Mouse (Mus musculus) CH12.LX (cell line): ENCODE measurements at regions not wholly inside any gene's neighbourhood (a gene's known extent, or its start where the extent isn't known, plus 50 kb on each side); places are given as distances from the start of the nearest gene placed in this dataset.

Experiments used
- DNase-seq: peaks from one replicate; pipeline ENCODE4 v3.0.0-alpha.2; 2013; ENCODE audit errors: extremely low read depth
- H3K27ac ChIP-seq: 2 replicates; pipeline ENCODE4 v1.5.1; 2012; ENCODE audit warnings: low read depth, mild to moderate bottlenecking, control low read depth, moderate library complexity; ENCODE audit not compliant: insufficient read depth
- H3K27me3 ChIP-seq: replicated peaks from 2 replicates; pipeline ENCODE3; 2012; ENCODE audit warnings: inconsistent platforms
- H3K36me3 ChIP-seq, 2 experiments: replicated peaks in 1 of 2; 2 replicates each; pipeline versions ENCODE3 to v1.6.1; 2012; ENCODE audit warnings: inconsistent platforms in 1 of 2, low read length in 1 of 2, mild to moderate bottlenecking in 1 of 2, mixed read lengths in 1 of 2, moderate library complexity in 1 of 2; ENCODE audit not compliant: control insufficient read depth in 1 of 2, insufficient read depth in 1 of 2
- H3K4me1 ChIP-seq, 2 experiments: 2 replicates each; pipeline ENCODE4 v1.6.1; 2012; ENCODE audit warnings: inconsistent platforms in 1 of 2, moderate library complexity in 1 of 2; ENCODE audit not compliant: insufficient read depth in 2 of 2, control insufficient read depth in 1 of 2
- H3K4me2 ChIP-seq: 2 replicates; pipeline ENCODE4 v1.6.1; 2012; ENCODE audit warnings: low read depth, mild to moderate bottlenecking, control low read depth; ENCODE audit not compliant: poor library complexity, insufficient read depth, severe bottlenecking
- H3K4me3 ChIP-seq, 3 experiments: fragments of 150-350 bp in 1 of 3; sonication (generic) in 1 of 3; replicated peaks in 1 of 3; 2 replicates each; pipeline versions ENCODE3 to v1.5.1; 2011 to 2012; ENCODE audit warnings: low read depth in 2 of 3, low read length in 2 of 3, mild to moderate bottlenecking in 2 of 3, moderate library complexity in 2 of 3, control low read depth in 1 of 3, improper control_type of control experiment in 1 of 3, inconsistent platforms in 1 of 3, mixed read lengths in 1 of 3; ENCODE audit not compliant: poor library complexity in 1 of 3
- H3K79me2 ChIP-seq: replicated peaks from 2 replicates; pipeline ENCODE4 v1.6.1; 2012; ENCODE audit warnings: mild to moderate bottlenecking, moderate library complexity; ENCODE audit not compliant: control insufficient read depth, poor library complexity, insufficient read depth, severe bottlenecking; ENCODE audit errors: extremely low read depth
- H3K9ac ChIP-seq: 2 replicates; pipeline ENCODE4 v1.6.1; 2012; ENCODE audit warnings: low read depth, mild to moderate bottlenecking, control low read depth, moderate library complexity; ENCODE audit not compliant: insufficient read depth
- H3K9me3 ChIP-seq: replicated peaks from 2 replicates; pipeline ENCODE3; 2012; ENCODE audit warnings: low read length, inconsistent platforms, mixed read lengths
- BHLHE40 ChIP-seq: IDR thresholded peaks from 2 replicates; pipeline ENCODE4 v1.6.1; 2011; ENCODE audit warnings: mild to moderate bottlenecking, low read depth, low read length, improper control_type of control experiment
- CHD1 ChIP-seq: IDR thresholded peaks from 2 replicates; pipeline ENCODE4 v1.6.1; 2012; ENCODE audit warnings: low read depth, low read length, improper control_type of control experiment, inconsistent platforms
- E2F4 ChIP-seq: IDR thresholded peaks from 2 replicates; pipeline ENCODE4 v1.6.1; 2011; ENCODE audit warnings: low read depth, low read length, improper control_type of control experiment; ENCODE audit not compliant: insufficient replicate concordance
- ELF1 ChIP-seq: IDR thresholded peaks from 2 replicates; pipeline ENCODE4 v1.6.1; 2014; ENCODE audit warnings: low read depth, mild to moderate bottlenecking, inconsistent platforms, low read length, improper control_type of control experiment
- EP300 ChIP-seq: IDR thresholded peaks from 2 replicates; pipeline ENCODE4 v1.6.1; 2011; ENCODE audit warnings: low read length, improper control_type of control experiment
- GABPA ChIP-seq: IDR thresholded peaks from 2 replicates; pipeline ENCODE4 v1.6.1; 2012; ENCODE audit warnings: low read depth, low read length, improper control_type of control experiment, inconsistent platforms; ENCODE audit not compliant: insufficient replicate concordance
- HCFC1 ChIP-seq: IDR thresholded peaks from 2 replicates; pipeline ENCODE4 v1.6.1; 2012; ENCODE audit warnings: low read depth, mild to moderate bottlenecking, inconsistent platforms, low read length, improper control_type of control experiment
- IRF4 ChIP-seq: IDR thresholded peaks from 2 replicates; pipeline ENCODE4 v1.6.1; 2014; ENCODE audit warnings: low read depth, mild to moderate bottlenecking, inconsistent platforms, low read length, improper control_type of control experiment
- JUND ChIP-seq: conservative IDR thresholded peaks from 2 replicates; pipeline ENCODE4 v1.6.1; 2011; ENCODE audit warnings: low read depth, low read length, improper control_type of control experiment
- MAFK ChIP-seq: IDR thresholded peaks from 2 replicates; pipeline ENCODE4 v1.6.1; 2011; ENCODE audit warnings: low read length, improper control_type of control experiment; ENCODE audit not compliant: insufficient replicate concordance
- MAZ ChIP-seq: IDR thresholded peaks from 2 replicates; pipeline ENCODE4 v1.6.1; 2012; ENCODE audit warnings: low read depth, mild to moderate bottlenecking, inconsistent platforms, low read length, improper control_type of control experiment, moderate library complexity
- MEF2A ChIP-seq: IDR thresholded peaks from 2 replicates; pipeline ENCODE4 v1.6.1; 2014; ENCODE audit warnings: low read depth, mild to moderate bottlenecking, inconsistent platforms, low read length, improper control_type of control experiment, borderline replicate concordance
- MYC ChIP-seq: IDR thresholded peaks from 2 replicates; pipeline ENCODE4 v1.6.1; 2011; ENCODE audit warnings: low read depth, mild to moderate bottlenecking, improper control_type of control experiment, low read length
- NRF1 ChIP-seq: IDR thresholded peaks from 2 replicates; pipeline ENCODE4 v1.6.1; 2014; ENCODE audit warnings: low read depth, mild to moderate bottlenecking, inconsistent platforms, low read length, improper control_type of control experiment, moderate library complexity
- RAD21 ChIP-seq: IDR thresholded peaks from 2 replicates; pipeline ENCODE4 v1.6.1; 2011; ENCODE audit warnings: low read depth, mild to moderate bottlenecking, low read length, improper control_type of control experiment, moderate library complexity
- SIN3A ChIP-seq: IDR thresholded peaks from 2 replicates; pipeline ENCODE4 v1.6.1; 2012; ENCODE audit warnings: low read length, improper control_type of control experiment, inconsistent platforms
- TBP ChIP-seq: conservative IDR thresholded peaks from 2 replicates; pipeline ENCODE4 v1.6.1; 2011; ENCODE audit warnings: low read depth, low read length, improper control_type of control experiment
- USF1 ChIP-seq: IDR thresholded peaks from 2 replicates; pipeline ENCODE4 v1.6.1; 2014; ENCODE audit warnings: low read depth, mild to moderate bottlenecking, inconsistent platforms, low read length, improper control_type of control experiment
- USF2 ChIP-seq: conservative IDR thresholded peaks from 2 replicates; pipeline ENCODE4 v1.6.1; 2011; ENCODE audit warnings: low read depth, low read length, improper control_type of control experiment
- dilution Hi-C: fragments of 300-500 bp; cut with MboI; formaldehyde crosslinking; loops from 2 replicates; pipeline ENCODE4 v1.14.3; 2020; ENCODE audit warnings: low sequenced_read_pairs; ENCODE audit not compliant: extremely low pct_unique_long_range_greater_than_20kb, extremely low pct_ligation_motif_present
- in situ Hi-C: fragments of 300-500 bp; cut with MboI; formaldehyde crosslinking; loops from 3 replicates; pipeline ENCODE4 v1.14.3; 2019; ENCODE audit warnings: low sequenced_read_pairs, low pct_ligation_motif_present, low pct_unique_long_range_greater_than_20kb, mixed read lengths

DNA sequence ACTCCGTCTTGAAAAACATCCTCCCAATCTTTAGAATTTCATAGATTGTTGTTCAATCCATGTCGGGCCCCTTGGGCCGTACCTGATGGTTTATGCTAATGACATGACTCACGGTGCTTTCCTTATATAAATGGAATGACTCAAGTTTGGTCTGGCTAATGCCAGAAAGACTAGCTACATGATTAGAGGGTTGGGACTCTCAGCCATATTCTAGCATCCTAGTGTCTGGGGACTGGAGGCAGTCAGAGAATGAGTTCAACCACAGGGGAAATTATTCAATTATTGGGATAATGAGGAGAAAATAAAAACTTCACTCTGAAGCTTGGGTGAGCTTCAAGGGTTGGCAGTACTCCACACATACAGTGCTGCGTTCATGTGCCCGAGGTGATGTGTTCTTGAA lies 60.9 kb upstream of the Dazl start:
- in situ Hi-C loops (no loop called here), dilution Hi-C loops (no loop called here)
- no peaks in the 10 kb centered on the region for H3K9me3 ChIP-seq
- no peaks in the 10 kb centered on the region for H3K27me3 ChIP-seq
- no peak overlapping the region for H3K4me3 ChIP-seq
- H3K27ac ChIP-seq: no peak overlapping the region
- peaks cover 4 to 8% of the 10 kb centered on the region in 2 experiments for H3K4me1 ChIP-seq
- no peak overlapping the region for H3K9ac ChIP-seq
- 0 out of 2 replicates have a peak overlapping the region, but pooled peaks have one; percentile 4 for H3K4me2 ChIP-seq
- no peaks in the 10 kb centered on the region for H3K36me3 ChIP-seq
- no peaks in the 10 kb centered on the region for H3K79me2 ChIP-seq
- peak; percentile 38 for DNase-seq
- TF ChIP-seq GABPA (no peak), ELF1 (no peak), MAFK (no peak), JUND (0 out of 2 replicates have a peak, but pooled peaks have one; percentile 20), USF1 (no peak), TBP (no peak), BHLHE40 (no peak), SIN3A (no peak), IRF4 (peak; percentile 44; the same call in 1 of the 2 replicates), EP300 (peak; percentile 40; the same call in 1 of the 2 replicates)
- TF ChIP-seq, all 38 proteins: peak for 3

DNA sequence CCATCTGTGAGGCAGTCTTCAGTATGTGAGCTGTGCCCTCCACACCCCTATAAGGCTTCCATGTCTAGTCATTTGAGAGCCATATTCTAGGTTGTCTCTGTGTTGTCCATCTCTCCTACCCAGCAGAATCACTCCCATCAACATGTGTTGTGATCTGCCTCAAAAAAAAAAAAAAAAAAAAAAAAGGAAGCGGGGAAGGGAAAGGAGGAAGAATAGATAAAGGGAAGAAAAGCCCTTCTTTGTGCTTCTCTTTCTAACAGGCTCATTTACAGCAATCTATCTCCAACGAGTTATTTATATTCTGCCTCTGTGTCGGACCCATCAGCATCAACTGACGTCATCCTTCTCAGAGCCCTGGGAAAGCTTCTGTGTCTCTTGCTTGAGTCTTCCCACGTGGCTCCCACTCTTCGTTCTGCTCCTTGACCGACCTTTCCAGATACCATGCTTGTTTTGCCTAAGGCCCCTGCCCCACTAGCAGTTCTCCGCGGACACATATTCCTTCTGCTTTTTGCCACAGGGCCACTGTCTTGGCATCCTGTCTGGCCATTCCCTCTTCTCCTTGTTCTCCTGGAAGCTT lies 68.3 kb upstream of the Dazl start:
- no peak overlapping the region for H3K4me3 ChIP-seq
- TF ChIP-seq MAZ (no peak), MYC (no peak), USF2 (no peak), E2F4 (no peak), RAD21 (no peak), HCFC1 (no peak), ELF1 (no peak), CHD1 (no peak), NRF1 (no peak), MEF2A (no peak), BHLHE40 (no peak)
- no peaks in the 10 kb centered on the region for H3K27me3 ChIP-seq
- in situ Hi-C loops (no loop called here), dilution Hi-C loops (no loop called here)
- peaks cover 0 to 9% of the 10 kb centered on the region in 2 experiments; a peak in 2 of 4 replicates for H3K4me1 ChIP-seq
- H3K4me2 ChIP-seq: no peak overlapping the region
- H3K9me3 ChIP-seq: no peaks in the 10 kb centered on the region
- H3K79me2 ChIP-seq: no peaks in the 10 kb centered on the region
- H3K36me3 ChIP-seq: no peaks in the 10 kb centered on the region
- no peak for DNase-seq
- no peak overlapping the region for H3K27ac ChIP-seq
- H3K9ac ChIP-seq: no peak overlapping the region
